Mouse (Mus musculus) heart, postnatal 0 days (tissue): ENCODE measurements around the gene Zic1. TPM values are rescaled to one million over a fixed set of nuclear protein-coding genes. Genes with fewer than 3 reads are reported as not detected.

Experiments used
- ATAC-seq: fragments of 200-750 bp; cut with Nextera tagmentation; 2 replicates; pipeline ENCODE4 v1.8.0; 2017; ENCODE audit warnings: low read depth, moderate number of reproducible peaks, moderate library complexity; ENCODE audit not compliant: insufficient read depth
- DNase-seq: peaks from one replicate; pipeline ENCODE4 v3.0.0-alpha.2; 2016; ENCODE audit warnings: low spot score
- H3K27ac ChIP-seq: fragments of 300-500 bp; sonication (generic); 2 replicates; pipeline ENCODE4 v1.5.1; 2014; ENCODE audit warnings: low read depth, mild to moderate bottlenecking
- H3K27me3 ChIP-seq: fragments of 300-500 bp; sonication (generic); 2 replicates; pipeline ENCODE4 v1.6.1; 2014; ENCODE audit warnings: low read length, mixed read lengths; ENCODE audit not compliant: control insufficient read depth, insufficient read depth
- H3K36me3 ChIP-seq: fragments of 300-500 bp; sonication (generic); replicated peaks from 2 replicates; pipeline ENCODE4 v1.6.1; 2014; ENCODE audit warnings: low read length, mixed read lengths; ENCODE audit not compliant: control insufficient read depth, insufficient read depth
- H3K4me1 ChIP-seq: fragments of 300-500 bp; sonication (generic); 2 replicates; pipeline ENCODE4 v1.6.1; 2014; ENCODE audit warnings: antibody characterized with exemption; ENCODE audit not compliant: control insufficient read depth, insufficient read depth
- H3K4me2 ChIP-seq: fragments of 300-500 bp; sonication (generic); 2 replicates; pipeline ENCODE4 v1.6.1; 2014; ENCODE audit warnings: low read depth, mild to moderate bottlenecking, low read length, moderate library complexity
- H3K4me3 ChIP-seq: fragments of 300-500 bp; sonication (generic); 2 replicates; pipeline ENCODE4 v1.5.1; 2014; ENCODE audit warnings: low read depth, low read length
- H3K9ac ChIP-seq: fragments of 300-500 bp; sonication (generic); replicated peaks from 2 replicates; pipeline ENCODE4 v1.6.1; 2014; ENCODE audit warnings: low read depth, low read length, mixed read lengths
- H3K9me3 ChIP-seq: fragments of 300-500 bp; sonication (generic); replicated peaks from 2 replicates; pipeline ENCODE4 v1.6.1; 2016; ENCODE audit warnings: low read length; ENCODE audit not compliant: control insufficient read depth
- CTCF ChIP-seq: IDR thresholded peaks from 2 replicates; pipeline ENCODE4 v1.5.1; 2016; ENCODE audit warnings: antibody characterized with exemption, control low read depth, low read depth
- EP300 ChIP-seq: IDR thresholded peaks from 2 replicates; pipeline ENCODE4 v1.6.1; 2016; ENCODE audit warnings: antibody characterized with exemption, low read depth
- WGBS: fragments of 180-500 bp; shearing (Covaris S2); extraction: QIAGEN DNeasy Blood & Tissue Kit; methylation state at CpG from one replicate; pipeline ENCODE4 v1.1.7; 2014; 5-methylcytosine and 5-hydroxymethylcytosine counted together
- polyA plus RNA-seq: library from polyadenylated mRNA; unstranded; fragments of >200 nt; fragmentation: Nextera tagmentation; extraction: Ambion mirVana; gene quantifications from 2 replicates; pipeline ENCODE4 v1.2.1, GENCODE M21; 2015
- total RNA-seq: library from RNA; depleted of rRNA; stranded (reverse); fragments of >200 nt; gene quantifications from 2 replicates; pipeline ENCODE4 v1.2.3, GENCODE M21; 2014; ENCODE audit warnings: low replicate concordance; rRNA removed

Gene Zic1
- total and polyA plus RNA-seq, 2 experiments from 2014 or later, result not detected

DNA sequence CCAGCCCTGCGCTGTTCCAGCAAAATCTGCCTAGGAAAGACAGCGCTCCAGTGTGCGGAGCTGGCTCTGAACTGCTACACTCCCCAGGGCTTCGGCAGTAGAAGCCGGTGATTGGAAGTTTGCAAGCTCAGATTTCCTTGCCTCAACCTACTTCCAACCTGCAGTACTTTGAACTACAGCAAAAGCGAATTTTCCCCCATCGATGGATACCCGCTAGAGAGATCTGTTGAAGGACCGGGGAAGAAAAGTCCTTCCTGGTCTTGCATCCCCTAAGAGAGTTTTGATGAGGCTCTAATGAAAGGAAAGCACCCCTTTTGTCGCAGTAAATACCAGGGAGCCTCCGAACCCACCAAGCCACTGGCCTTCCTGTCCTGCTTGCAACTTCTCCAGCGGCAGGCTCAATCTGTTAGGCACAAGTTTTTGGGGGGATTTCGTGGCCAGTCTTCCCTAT is 13.6 kb downstream of the Zic1 start:
- WGBS, result 4% methylated on average over 13 of the region's 13 CpGs
- no peak for ATAC-seq
- H3K9ac ChIP-seq, result no peak overlapping the region
- H3K4me2 ChIP-seq, result no peak overlapping the region
- TF ChIP-seq CTCF, result no peak
- TF ChIP-seq EP300, result no peak
- H3K9me3 ChIP-seq, result no peaks in the 10 kb centered on the region; the same call in 1 of the 2 replicates
- peaks cover 84% of the 10 kb centered on the region for H3K27me3 ChIP-seq
- H3K27ac ChIP-seq, result no peak overlapping the region
- no peak overlapping the region for H3K4me3 ChIP-seq
- no peaks in the 10 kb centered on the region for H3K36me3 ChIP-seq
- no peak for DNase-seq
- H3K4me1 ChIP-seq, result 0 out of 2 replicates have a peak, but pooled peaks cover 5% of the 10 kb centered on the region

DNA sequence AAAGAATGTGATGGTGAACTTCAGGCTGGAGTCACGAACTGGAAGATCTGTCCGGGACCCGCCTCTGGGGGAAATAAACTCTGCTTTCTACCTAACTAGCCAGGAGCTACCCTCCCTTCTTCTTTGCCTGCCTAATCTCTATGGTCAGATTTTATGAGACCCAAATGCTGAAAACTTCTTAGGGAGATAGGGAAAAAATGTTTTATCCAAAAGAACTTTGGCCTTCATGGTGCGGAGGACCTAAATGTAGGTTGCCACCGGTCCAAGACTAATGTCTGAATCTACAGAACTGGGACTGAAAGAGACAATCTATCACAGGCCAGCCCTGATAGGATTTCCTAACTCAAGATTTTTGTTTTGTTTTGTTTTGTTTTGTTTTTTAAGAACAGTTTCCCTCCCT is 14.2 kb downstream of the Zic1 start:
- no peak for ATAC-seq
- Histone ChIP-seq H3K9me3 (no peaks in the 10 kb centered on the region; the same call in 1 of the 2 replicates), H3K27ac (no peak overlapping the region), H3K4me3 (no peak overlapping the region), H3K9ac (no peak overlapping the region), H3K27me3 (peaks cover 81% of the 10 kb centered on the region), H3K4me2 (no peak overlapping the region), H3K36me3 (no peaks in the 10 kb centered on the region), H3K4me1 (0 out of 2 replicates have a peak, but pooled peaks cover 5% of the 10 kb centered on the region)
- no peak for DNase-seq
- TF ChIP-seq EP300, result no peak
- no peak for TF ChIP-seq CTCF
- 4% methylated on average over 5 of the region's 5 CpGs for WGBS

DNA sequence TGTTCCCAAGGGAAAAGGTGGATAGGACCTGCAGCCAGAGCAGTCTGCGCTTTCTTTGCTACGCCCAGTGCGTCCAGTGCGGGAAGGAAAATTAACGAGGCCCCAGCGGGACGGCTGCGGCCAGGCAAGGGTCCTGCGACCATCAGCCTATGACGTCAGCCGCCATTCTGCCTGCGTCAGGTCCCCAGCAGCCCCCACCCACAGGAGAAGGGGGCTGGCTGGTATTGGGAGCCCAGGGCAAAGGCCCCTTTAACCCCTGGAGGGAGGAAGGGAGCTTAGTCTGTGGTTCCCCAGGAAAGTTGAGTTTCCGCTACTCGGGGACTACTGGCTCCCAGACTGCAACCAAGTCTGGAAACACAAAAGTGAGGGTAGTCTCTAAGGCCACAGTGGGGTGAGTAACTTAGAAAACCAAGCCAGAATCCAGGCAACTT is 14.7 kb downstream of the Zic1 start:
- no peaks in the 10 kb centered on the region for H3K36me3 ChIP-seq
- peaks cover 77% of the 10 kb centered on the region for H3K27me3 ChIP-seq
- no peak for TF ChIP-seq EP300
- TF ChIP-seq CTCF, result no peak
- H3K4me3 ChIP-seq, result no peak overlapping the region
- no peak overlapping the region for H3K4me2 ChIP-seq
- H3K9me3 ChIP-seq, result no peaks in the 10 kb centered on the region; the same call in 1 of the 2 replicates
- DNase-seq (no peak), ATAC-seq (no peak)
- H3K4me1 ChIP-seq, result 0 out of 2 replicates have a peak, but pooled peaks cover 5% of the 10 kb centered on the region
- no peak overlapping the region for H3K9ac ChIP-seq
- 2% methylated on average over 14 of the region's 14 CpGs for WGBS
- H3K27ac ChIP-seq, result no peak overlapping the region

DNA sequence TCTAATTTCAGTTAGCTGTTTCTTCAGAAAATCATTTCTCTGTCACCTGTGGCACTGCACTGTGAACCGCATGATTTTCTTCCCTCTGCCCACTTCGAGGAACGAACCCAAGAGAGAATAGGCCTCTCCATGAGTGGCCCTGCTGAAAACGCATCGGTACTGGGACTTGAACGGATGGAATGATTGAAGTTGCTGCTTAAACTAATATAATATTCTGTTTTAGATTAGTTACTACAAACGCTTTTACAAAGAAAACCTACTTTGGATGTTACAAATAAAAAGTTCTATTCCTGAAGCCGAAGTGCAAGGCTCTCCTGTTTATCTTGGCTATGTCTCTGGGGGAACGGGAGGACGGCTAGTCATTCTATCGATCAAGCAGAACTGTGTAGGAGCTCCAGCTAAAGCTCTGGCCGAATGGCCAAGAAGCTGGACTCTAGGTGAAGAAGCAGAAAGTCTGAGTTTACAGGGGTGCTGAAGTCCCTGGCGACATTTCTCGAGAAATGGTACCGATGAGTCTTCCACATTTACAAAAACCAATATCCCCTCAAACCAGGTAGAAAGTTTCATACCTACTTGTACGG is 15.3 kb downstream of the Zic1 start:
- Histone ChIP-seq H3K9ac (no peak overlapping the region), H3K27ac (no peak overlapping the region), H3K27me3 (peaks cover 72% of the 10 kb centered on the region), H3K9me3 (no peaks in the 10 kb centered on the region; the same call in 1 of the 2 replicates), H3K36me3 (no peaks in the 10 kb centered on the region), H3K4me3 (no peak overlapping the region), H3K4me1 (0 out of 2 replicates have a peak, but pooled peaks cover under 1% of the 10 kb centered on the region), H3K4me2 (no peak overlapping the region)
- ATAC-seq (no peak), DNase-seq (no peak)
- 3% methylated on average over 16 of the region's 16 CpGs for WGBS
- TF ChIP-seq CTCF (no peak), EP300 (no peak)

DNA sequence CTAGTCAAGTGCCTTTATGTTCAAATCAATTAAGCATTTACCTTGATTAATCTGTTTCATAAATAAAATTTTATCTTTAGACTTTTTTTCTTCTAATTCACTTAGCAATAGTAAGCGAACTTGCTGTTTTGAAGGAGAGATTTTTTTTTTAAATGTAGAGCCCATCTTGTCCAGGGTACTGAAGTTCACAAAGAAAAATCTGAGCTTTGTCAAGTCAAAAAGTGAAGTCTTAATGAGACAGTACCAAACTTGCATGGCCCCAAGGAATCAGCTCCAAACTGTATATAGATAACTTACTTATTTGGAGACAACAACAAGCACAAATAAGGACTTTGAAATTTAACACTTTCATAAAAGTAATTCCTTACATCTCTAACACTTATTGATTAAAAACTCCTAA is 16.9 kb downstream of the Zic1 start:
- no peaks in the 10 kb centered on the region for H3K4me1 ChIP-seq
- no peak overlapping the region for H3K9ac ChIP-seq
- DNase-seq (no peak), ATAC-seq (no peak)
- H3K27ac ChIP-seq, result no peak overlapping the region
- TF ChIP-seq EP300 (no peak), CTCF (no peak)
- no peak overlapping the region for H3K4me3 ChIP-seq
- H3K27me3 ChIP-seq, result peaks cover 56% of the 10 kb centered on the region
- H3K4me2 ChIP-seq, result no peak overlapping the region
- H3K9me3 ChIP-seq, result no peaks in the 10 kb centered on the region; the same call in 1 of the 2 replicates
- no peaks in the 10 kb centered on the region for H3K36me3 ChIP-seq
- 26% methylated on average over 1 of the region's 1 CpGs for WGBS

DNA sequence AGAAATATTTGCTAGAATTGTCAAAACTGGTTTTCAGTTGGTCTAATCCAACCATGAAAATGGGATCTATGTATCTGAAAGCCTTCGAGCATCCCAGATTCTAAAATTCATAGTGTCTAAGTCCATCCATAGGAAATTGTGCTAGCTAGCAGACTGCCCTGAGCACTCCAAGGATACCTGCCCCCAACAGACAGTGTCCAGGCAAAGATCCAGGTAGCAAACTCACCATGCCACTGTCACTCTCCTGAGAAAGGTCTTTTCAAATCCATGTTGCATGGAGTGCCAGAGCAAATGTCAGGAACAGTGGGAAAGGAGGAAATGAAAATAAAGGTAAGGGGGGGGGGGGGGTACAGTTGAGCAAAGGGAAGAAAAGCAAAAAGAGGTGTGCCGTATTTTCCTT is 18.0 kb downstream of the Zic1 start:
- Histone ChIP-seq H3K9ac (no peak overlapping the region), H3K9me3 (no peaks in the 10 kb centered on the region), H3K27ac (no peak overlapping the region), H3K4me2 (no peak overlapping the region), H3K4me1 (no peaks in the 10 kb centered on the region), H3K36me3 (no peaks in the 10 kb centered on the region), H3K27me3 (peaks cover 45% of the 10 kb centered on the region), H3K4me3 (no peak overlapping the region)
- TF ChIP-seq EP300 (no peak), CTCF (no peak)
- DNase-seq (no peak), ATAC-seq (no peak)
- WGBS, result 56% methylated on average over 2 of the region's 2 CpGs

Other genes starting within 250 kb of the Zic1 start
- gene Zic4, start 3.4 kb downstream of the Zic1 start, total RNA-seq, result 0.08 TPM in 1 of 2 replicates, not detected in the other
- not detected in 2 replicates for gene Zic4, start 3.4 kb downstream of the Zic1 start, polyA plus RNA-seq